Mouse (Mus musculus): ENCODE results near the gene Rnf225. TPM values are rescaled to one million over a fixed set of nuclear protein-coding genes. Genes with fewer than 3 reads are reported as not detected.

Gene Rnf225
- total and polyA plus RNA-seq, 2 experiments from 2014 or later = 1.2 to 1.9 TPM

GRCm38 (mm10) chr7:12887585-12887984, 39.6 kb upstream of the Rnf225 start:
- ATAC-seq (ENCODE audit: low FRiP score) (no peak), DNase-seq (ENCODE audit: low spot score) (no peak)
- H3K27me3 ChIP-seq (ENCODE audit: insufficient read depth, low read length) = no peaks in the 10 kb centered on the region
- no peaks in the 10 kb centered on the region for H3K4me1 ChIP-seq (ENCODE audit: insufficient read depth, low read length)
- H3K4me2 ChIP-seq (ENCODE audit: low read depth, low read length, poor library complexity, severe bottlenecking) = no peak overlapping the region
- H3K9me3 ChIP-seq (ENCODE audit: low read length) = no peaks in the 10 kb centered on the region
- no peak overlapping the region for H3K9ac ChIP-seq (replicated peaks; ENCODE audit: low read length, poor library complexity, severe bottlenecking)
- WGBS = 98% methylated on average over 5 of the region's 5 CpGs
- no peak for TF ChIP-seq CTCF (IDR thresholded peaks at IDR 0.05)
- H3K36me3 ChIP-seq (ENCODE audit: insufficient read depth, low read length) = peaks cover 59% of the 10 kb centered on the region
- no peak overlapping the region for H3K27ac ChIP-seq (ENCODE audit: low read depth, low read length)
- no peak overlapping the region for H3K4me3 ChIP-seq (ENCODE audit: low read depth, low read length)

- H3K9ac ChIP-seq (replicated peaks; ENCODE audit: low read length, poor library complexity, severe bottlenecking) = no peak overlapping the region
- no peaks in the 10 kb centered on the region for H3K27me3 ChIP-seq (ENCODE audit: insufficient read depth, low read length)
- ATAC-seq (ENCODE audit: low FRiP score) (no peak), DNase-seq (ENCODE audit: low spot score) (no peak)
- no peak for TF ChIP-seq CTCF (IDR thresholded peaks at IDR 0.05)
- H3K36me3 ChIP-seq (ENCODE audit: insufficient read depth, low read length) = peaks cover 44% of the 10 kb centered on the region
- H3K4me2 ChIP-seq (ENCODE audit: low read depth, low read length, poor library complexity, severe bottlenecking) = no peak overlapping the region
- 94% methylated on average over 14 of the region's 14 CpGs for WGBS
- no peak overlapping the region for H3K27ac ChIP-seq (ENCODE audit: low read depth, low read length)
- no peaks in the 10 kb centered on the region for H3K9me3 ChIP-seq (ENCODE audit: low read length)
- H3K4me1 ChIP-seq (ENCODE audit: insufficient read depth, low read length) = no peaks in the 10 kb centered on the region
- no peak overlapping the region for H3K4me3 ChIP-seq (ENCODE audit: low read depth, low read length)
Measured at GRCm38 (mm10) chr7:12890928-12891327, 36.3 kb upstream of the Rnf225 start.

GRCm38 (mm10) chr7:12891334-12891733, 35.9 kb upstream of the Rnf225 start:
- no peak overlapping the region for H3K4me2 ChIP-seq (ENCODE audit: low read depth, low read length, poor library complexity, severe bottlenecking)
- H3K4me1 ChIP-seq (ENCODE audit: insufficient read depth, low read length) = no peaks in the 10 kb centered on the region
- no peak overlapping the region for H3K4me3 ChIP-seq (ENCODE audit: low read depth, low read length)
- ATAC-seq (ENCODE audit: low FRiP score) (no peak), DNase-seq (ENCODE audit: low spot score) (no peak)
- TF ChIP-seq CTCF (IDR thresholded peaks at IDR 0.05) = no peak
- no peak overlapping the region for H3K9ac ChIP-seq (replicated peaks; ENCODE audit: low read length, poor library complexity, severe bottlenecking)
- no peak overlapping the region for H3K27ac ChIP-seq (ENCODE audit: low read depth, low read length)
- WGBS = 85% methylated on average over 1 of the region's 1 CpGs
- peaks cover 40% of the 10 kb centered on the region for H3K36me3 ChIP-seq (ENCODE audit: insufficient read depth, low read length)
- no peaks in the 10 kb centered on the region for H3K27me3 ChIP-seq (ENCODE audit: insufficient read depth, low read length)
- H3K9me3 ChIP-seq (ENCODE audit: low read length) = no peaks in the 10 kb centered on the region

GRCm38 (mm10) chr7:12897655-12898410, 29.4 kb upstream of the Rnf225 start, which contains the start of gene Zscan22:
TSS of gene Zscan22 (plus strand) at chr7:12897815.
- Histone ChIP-seq H3K36me3 (ENCODE audit: insufficient read depth, low read length) (no peaks in the 10 kb centered on the region), H3K4me1 (ENCODE audit: insufficient read depth, low read length) (peaks cover 5% of the 10 kb centered on the region), H3K9ac (replicated peaks; ENCODE audit: low read length, poor library complexity, severe bottlenecking) (peak within 1 kb of the TSS; percentile 56), H3K27ac (ENCODE audit: low read depth, low read length) (peak within 1 kb of the TSS; percentile 12; the same call in 1 of the 2 replicates), H3K4me3 (ENCODE audit: low read depth, low read length) (peak within 1 kb of the TSS; percentile 62), H3K4me2 (ENCODE audit: low read depth, low read length, poor library complexity, severe bottlenecking) (peak within 1 kb of the TSS; percentile 50), H3K9me3 (ENCODE audit: low read length) (no peaks in the 10 kb centered on the region), H3K27me3 (ENCODE audit: insufficient read depth, low read length) (no peaks in the 10 kb centered on the region)
- ATAC-seq (ENCODE audit: low FRiP score) (peak; percentile 98), DNase-seq (ENCODE audit: low spot score) (peak; percentile 98)
- no peak for TF ChIP-seq CTCF (IDR thresholded peaks at IDR 0.05)
- WGBS = 5% methylated on average over 36 of the region's 36 CpGs

- no peak overlapping the region for H3K27ac ChIP-seq (ENCODE audit: low read depth, low read length)
- no peaks in the 10 kb centered on the region for H3K9me3 ChIP-seq (ENCODE audit: low read length)
- no peak overlapping the region for H3K4me3 ChIP-seq (ENCODE audit: low read depth, low read length)
- H3K4me2 ChIP-seq (ENCODE audit: low read depth, low read length, poor library complexity, severe bottlenecking) = no peak overlapping the region
- ATAC-seq (ENCODE audit: low FRiP score) (no peak), DNase-seq (ENCODE audit: low spot score) (no peak)
- H3K4me1 ChIP-seq (ENCODE audit: insufficient read depth, low read length) = peaks cover 5% of the 10 kb centered on the region
- no peaks in the 10 kb centered on the region for H3K27me3 ChIP-seq (ENCODE audit: insufficient read depth, low read length)
- WGBS = 95% methylated on average over 5 of the region's 5 CpGs
- peaks cover 23% of the 10 kb centered on the region for H3K36me3 ChIP-seq (ENCODE audit: insufficient read depth, low read length)
- no peak for TF ChIP-seq CTCF (IDR thresholded peaks at IDR 0.05)
- no peak overlapping the region for H3K9ac ChIP-seq (replicated peaks; ENCODE audit: low read length, poor library complexity, severe bottlenecking)
Measured at GRCm38 (mm10) chr7:12901517-12901916, 25.7 kb upstream of the Rnf225 start.

- Histone ChIP-seq H3K4me2 (ENCODE audit: low read depth, low read length, poor library complexity, severe bottlenecking) (no peak overlapping the region), H3K27ac (ENCODE audit: low read depth, low read length) (no peak overlapping the region), H3K9ac (replicated peaks; ENCODE audit: low read length, poor library complexity, severe bottlenecking) (no peak overlapping the region), H3K4me3 (ENCODE audit: low read depth, low read length) (no peak overlapping the region), H3K27me3 (ENCODE audit: insufficient read depth, low read length) (no peaks in the 10 kb centered on the region), H3K9me3 (ENCODE audit: low read length) (no peaks in the 10 kb centered on the region), H3K36me3 (ENCODE audit: insufficient read depth, low read length) (peaks cover 40% of the 10 kb centered on the region), H3K4me1 (ENCODE audit: insufficient read depth, low read length) (peaks cover 1% of the 10 kb centered on the region)
- WGBS = 64% methylated on average over 10 of the region's 10 CpGs
- DNase-seq (ENCODE audit: low spot score) (no peak), ATAC-seq (ENCODE audit: low FRiP score) (no peak)
- TF ChIP-seq CTCF (IDR thresholded peaks at IDR 0.05) = no peak
Measured at GRCm38 (mm10) chr7:12903623-12904022, 23.6 kb upstream of the Rnf225 start.
